Mouse (Mus musculus) gastrocnemius, adult 2 months (tissue): ENCODE data around the gene Lgi2. TPM values are rescaled to one million over a fixed set of nuclear protein-coding genes. Genes with fewer than 3 reads are reported as not detected.
A peak's percentile ranks its signal among the peaks of the same experiment; 100 is the strongest.

Experiments used
- DNase-seq: peaks from one replicate; pipeline ENCODE4 v3.0.0; 2022
- H3K27ac ChIP-seq: fragments of 200-600 bp; 2 replicates; pipeline ENCODE4 v1.8.1; 2022; ENCODE audit warnings: mild to moderate bottlenecking
- H3K4me3 ChIP-seq: fragments of 200-600 bp; 2 replicates; pipeline ENCODE4 v1.8.1; 2022; ENCODE audit warnings: mild to moderate bottlenecking, moderate library complexity
- CTCF ChIP-seq: fragments of 200-600 bp; IDR thresholded peaks from 2 replicates; pipeline ENCODE4 v1.8.1; 2022; ENCODE audit warnings: antibody characterized with exemption, mild to moderate bottlenecking, moderate library complexity
- intact Hi-C: fragments of 180-260 bp; cut with DNase I; formaldehyde crosslinking; loops from one replicate; pipeline ENCODE4 v1.15.1; 2025
- total RNA-seq, 2 experiments: library from RNA; stranded (reverse); gene quantifications; 2 replicates each; pipeline ENCODE4 v1.2.3; 2021

The Lgi2 gene
- total RNA-seq, 2 experiments from 2014 or later = 1.0 to 1.3 TPM

GRCm38 (mm10) chr5:52528545-52528944 is 37.7 kb downstream of the Lgi2 start:
- DNase-seq = no peak
- intact Hi-C loops = no loop called here
- H3K4me3 ChIP-seq = no peak overlapping the region
- H3K27ac ChIP-seq = no peak overlapping the region
- TF ChIP-seq CTCF = no peak

GRCm38 (mm10) chr5:52526324-52526986 is 39.8 kb downstream of the Lgi2 start:
- no peak overlapping the region for H3K27ac ChIP-seq
- H3K4me3 ChIP-seq = no peak overlapping the region
- intact Hi-C loops = no loop called here
- no peak for TF ChIP-seq CTCF
- no peak for DNase-seq

- intact Hi-C loops = no loop called here
- no peak overlapping the region for H3K27ac ChIP-seq
- no peak overlapping the region for H3K4me3 ChIP-seq
- peak; percentile 39 for TF ChIP-seq CTCF
- no peak for DNase-seq
These were observed 42.1 kb downstream of the Lgi2 start for GRCm38 (mm10) chr5:52524207-52524606.

GRCm38 (mm10) chr5:52519921-52520320 is 46.3 kb downstream of the Lgi2 start:
- H3K4me3 ChIP-seq = no peak overlapping the region
- intact Hi-C loops = loop anchor here (10.0 kb wide), 1 partner anchor 295 kb away; no protein-coding TSS in a partner anchor
- DNase-seq = no peak
- H3K27ac ChIP-seq = no peak overlapping the region
- no peak for TF ChIP-seq CTCF

- no peak for TF ChIP-seq CTCF
- Histone ChIP-seq H3K27ac (no peak overlapping the region), H3K4me3 (peak overlapping the region; percentile 61)
- no peak for DNase-seq
- intact Hi-C loops = loop anchor here (10.0 kb wide), 1 partner anchor 299 kb away; no protein-coding TSS in a partner anchor
These were observed 50.2 kb downstream of the Lgi2 start for GRCm38 (mm10) chr5:52516072-52516476.

- Histone ChIP-seq H3K27ac (no peak overlapping the region), H3K4me3 (peak overlapping the region; percentile 61)
- peak; percentile 81 for DNase-seq
- intact Hi-C loops = loop anchor here (2.0 to 10.0 kb wide), 3 partner anchors 119 to 299 kb away; no protein-coding TSS in a partner anchor
- TF ChIP-seq CTCF = peak; percentile 92
These were observed 50.8 kb downstream of the Lgi2 start for GRCm38 (mm10) chr5:52515246-52516021.

GRCm38 (mm10) chr5:52511089-52511488 is 55.2 kb downstream of the Lgi2 start:
- no peak overlapping the region for H3K4me3 ChIP-seq
- intact Hi-C loops = loop anchor here (10.0 kb wide), 1 partner anchor 304 kb away; no protein-coding TSS in a partner anchor
- TF ChIP-seq CTCF = no peak

GRCm38 (mm10) chr5:52509416-52509815 is 56.8 kb downstream of the Lgi2 start:
- TF ChIP-seq CTCF = no peak
- intact Hi-C loops = no loop called here
- no peak overlapping the region for H3K4me3 ChIP-seq
- DNase-seq = no peak
- H3K27ac ChIP-seq = peak overlapping the region; percentile 24; the same call in 1 of the 2 replicates

More at GRCm38 (mm10) chr5:52511089-52511488, 55.2 kb downstream of the Lgi2 start:
- no peak for DNase-seq
- no peak overlapping the region for H3K27ac ChIP-seq

GRCm38 (mm10) chr5:52504666-52505065 is 61.6 kb downstream of the Lgi2 start:
- intact Hi-C loops = no loop called here
- peak; percentile 59 for DNase-seq
- H3K27ac ChIP-seq = no peak overlapping the region
- peak overlapping the region; percentile 42 for H3K4me3 ChIP-seq
- TF ChIP-seq CTCF = no peak

- peak overlapping the region; percentile 42 for H3K4me3 ChIP-seq
- intact Hi-C loops = no loop called here
- peak; percentile 22 for DNase-seq
- H3K27ac ChIP-seq = no peak overlapping the region
- TF ChIP-seq CTCF = no peak
These were observed 62.1 kb downstream of the Lgi2 start for GRCm38 (mm10) chr5:52504148-52504547.

- DNase-seq = no peak
- Histone ChIP-seq H3K4me3 (no peak overlapping the region), H3K27ac (no peak overlapping the region)
- intact Hi-C loops = no loop called here
- no peak for TF ChIP-seq CTCF
These were observed 70.6 kb downstream of the Lgi2 start for GRCm38 (mm10) chr5:52495671-52496070.

GRCm38 (mm10) chr5:52491496-52491895 is 74.8 kb downstream of the Lgi2 start:
- no peak for TF ChIP-seq CTCF
- H3K27ac ChIP-seq = no peak overlapping the region
- intact Hi-C loops = no loop called here
- H3K4me3 ChIP-seq = no peak overlapping the region
- DNase-seq = no peak

- intact Hi-C loops = no loop called here
- no peak overlapping the region for H3K4me3 ChIP-seq
- no peak for TF ChIP-seq CTCF
- DNase-seq = no peak
- no peak overlapping the region for H3K27ac ChIP-seq
These were observed 78.5 kb downstream of the Lgi2 start for GRCm38 (mm10) chr5:52487559-52488430.

Other genes starting within 250 kb of the Lgi2 start
- gene Sod3, start 202.7 kb downstream of the Lgi2 start, total RNA-seq = 1 to 10 TPM; 4.2 to 9.3 TPM
- gene Ccdc149, start 94.9 kb downstream of the Lgi2 start, total RNA-seq = 1 to 10 TPM; 1.2 to 1.6 TPM
- gene Sepsecs, start 103.2 kb upstream of the Lgi2 start, total RNA-seq = 1 to 10 TPM; 6.0 to 7.2 TPM
- gene Pi4k2b, start 175.1 kb upstream of the Lgi2 start, total RNA-seq = 1 to 10 TPM; 1.2 TPM
- gene Zcchc4, start 208.9 kb upstream of the Lgi2 start, total RNA-seq = 1 to 10 TPM; 4.2 to 4.7 TPM